In the genomic region with DNA sequence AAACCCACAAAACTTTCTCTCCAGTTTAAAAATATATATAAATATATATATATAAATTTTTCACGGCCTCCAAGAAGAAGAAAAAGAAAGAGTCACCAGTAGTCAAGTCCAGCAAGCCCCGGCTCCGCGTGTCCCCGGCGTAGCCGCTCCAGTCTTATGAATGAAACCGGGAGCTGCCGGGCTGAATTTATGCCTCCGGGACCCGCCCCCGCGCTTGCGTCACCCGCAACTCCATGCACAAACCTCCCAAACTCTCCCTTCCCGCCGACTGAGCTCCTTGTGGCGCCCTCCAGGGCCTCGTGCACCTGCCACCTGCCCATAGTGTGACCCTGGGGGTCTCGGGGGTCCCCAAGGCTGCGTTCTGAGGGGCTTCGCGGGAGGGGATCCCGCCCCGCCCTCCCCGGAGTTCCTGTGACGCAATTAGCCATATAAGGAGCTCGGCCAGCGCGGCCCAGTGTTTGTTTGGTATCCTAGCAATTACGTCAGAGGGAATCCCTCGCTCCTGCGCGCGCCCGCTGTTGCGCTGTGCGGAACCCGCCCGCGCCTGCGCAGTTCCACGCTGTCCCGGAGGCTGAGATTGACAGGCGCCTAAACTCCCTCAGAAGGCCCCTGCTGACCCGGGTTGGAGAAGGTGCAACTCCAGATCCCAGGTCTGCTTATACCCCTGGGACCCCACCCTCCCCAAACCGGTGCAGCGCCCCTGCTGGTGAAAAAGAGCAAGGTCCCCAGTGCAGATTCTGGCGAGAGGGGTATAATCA, we compare ENCODE assay signal across 8 mouse cellular contexts. TPM values are rescaled to one million over a fixed set of nuclear protein-coding genes. Genes with fewer than 3 reads are reported as not detected.
DNase-seq lines count a peak whose midpoint lies in the region; ATAC-seq and TF ChIP-seq lines count a peak whose summit lies in the region.

A gene (minus strand): TSS at position 168 of the 758 bp plus-strand sequence.

- peak within 1 kb of the TSS; percentile 61; the same call in 1 of the 2 replicates for H3K27ac ChIP-seq in ES-E14 (ENCODE audit: insufficient read depth, low read depth, low read length, poor library complexity, severe bottlenecking)
- H3K27ac ChIP-seq in forebrain, embryonic 14.5 days (ENCODE audit: low read depth, low read length): no peak within 1 kb of the TSS
- no peak within 1 kb of the TSS for H3K27ac ChIP-seq in liver, postnatal 0 days (ENCODE audit: low read depth)
- no peak within 1 kb of the TSS for H3K27ac ChIP-seq in neural tube, embryonic 13.5 days (replicated peaks)

- peaks cover 28% of the 10 kb centered on the region for H3K27me3 ChIP-seq in forebrain, embryonic 14.5 days (replicated peaks; ENCODE audit: control insufficient read depth, insufficient read depth, low read length)
- H3K27me3 ChIP-seq in liver, postnatal 0 days (ENCODE audit: insufficient read depth, low read length): peaks cover 30% of the 10 kb centered on the region
- H3K27me3 ChIP-seq in neural tube, embryonic 13.5 days: peaks cover 57% of the 10 kb centered on the region

- peak within 1 kb of the TSS; percentile 71 to 77 for H3K4me3 ChIP-seq in ES-E14 (ENCODE audit: insufficient read depth in 1 of 2, low read depth in 1 of 2, low read length in 2 of 2, poor library complexity in 1 of 2, severe bottlenecking in 1 of 2)
- H3K4me3 ChIP-seq in forebrain, embryonic 14.5 days (ENCODE audit: low read depth, low read length): peak within 1 kb of the TSS; percentile 51
- peak within 1 kb of the TSS; percentile 53 for H3K4me3 ChIP-seq in liver, postnatal 0 days (ENCODE audit: low read depth, low read length)
- H3K4me3 ChIP-seq in neural tube, embryonic 13.5 days: peak within 1 kb of the TSS; percentile 61

- no peaks in the 10 kb centered on the region for H3K36me3 ChIP-seq in ES-E14 (ENCODE audit: control insufficient read depth, insufficient read depth, low read length, poor library complexity, severe bottlenecking)
- H3K36me3 ChIP-seq in forebrain, embryonic 14.5 days (ENCODE audit: control insufficient read depth, insufficient read depth, low read length): no peaks in the 10 kb centered on the region
- no peaks in the 10 kb centered on the region for H3K36me3 ChIP-seq in liver, postnatal 0 days (replicated peaks; ENCODE audit: insufficient read depth, low read length)
- H3K36me3 ChIP-seq in neural tube, embryonic 13.5 days: no peaks in the 10 kb centered on the region

- peak; percentile 86 for ATAC-seq in forebrain, embryonic 14.5 days
- ATAC-seq in liver, postnatal 0 days: peak; percentile 84
- ATAC-seq in neural tube, embryonic 13.5 days (ENCODE audit: low read depth): peak; percentile 77

- H3K4me2 ChIP-seq in forebrain, embryonic 14.5 days (ENCODE audit: low read length): peak within 1 kb of the TSS; percentile 82
- peak within 1 kb of the TSS; percentile 98 for H3K4me2 ChIP-seq in liver, postnatal 0 days (ENCODE audit: low read depth, low read length)
- peak within 1 kb of the TSS; percentile 96 for H3K4me2 ChIP-seq in neural tube, embryonic 13.5 days

- peak; percentile 52; the same call in 1 of the 2 replicates for TF ChIP-seq EP300 in liver, postnatal 0 days (IDR thresholded peaks at IDR 0.05; ENCODE audit: low read depth)

- under 1% methylated on average over 49 of the region's 49 CpGs for WGBS in forebrain, embryonic 14.5 days
- WGBS in liver, postnatal 0 days (ENCODE audit: insufficient replicate concordance): under 1% methylated on average over 49 of the region's 49 CpGs
- under 1% methylated on average over 48 of the region's 49 CpGs for WGBS in neural tube, embryonic 13.5 days

- intact Hi-C loops in heart, postnatal 14 days (cut with DNase I): no loop called here

- in situ Hi-C loops in ES-E14 (cut with MboI; ENCODE audit: low sequenced_read_pairs in 2 of 2, unreplicated experiment in 2 of 2): no loop called here

- H3K9me3 ChIP-seq in ES-E14 (ENCODE audit: control insufficient read depth, insufficient read depth, low read depth, low read length): no peaks in the 10 kb centered on the region
- H3K9me3 ChIP-seq in forebrain, embryonic 14.5 days (replicated peaks; ENCODE audit: control insufficient read depth, low read length): no peaks in the 10 kb centered on the region
- H3K9me3 ChIP-seq in liver, postnatal 0 days (ENCODE audit: low read length): no peaks in the 10 kb centered on the region
- H3K9me3 ChIP-seq in neural tube, embryonic 13.5 days: no peaks in the 10 kb centered on the region

- DNase-seq in ES-E14 (ENCODE audit: low read depth, low spot score): peak; percentile 88
- peak; percentile 96 for DNase-seq in cerebellum, adult 11 months
- peak; percentile 98 for DNase-seq in forebrain, embryonic 14.5 days (ENCODE audit: low spot score)
- peak; percentile 96 to 97 for DNase-seq in heart, postnatal 14 days
- DNase-seq in layer of hippocampus, adult 11-12 months (ENCODE audit: low spot score): peak; percentile 97
- peak; percentile 94 for DNase-seq in liver, postnatal 0 days
- DNase-seq in telencephalon, adult 2 months (ENCODE audit: low read depth, low spot score): peak; percentile 93

- TF ChIP-seq CTCF in liver, postnatal 0 days (IDR thresholded peaks at IDR 0.05; ENCODE audit: low read depth): peak; percentile 59

- H3K4me1 ChIP-seq in ES-E14 (ENCODE audit: control insufficient read depth in 2 of 2, insufficient read depth in 2 of 2, low read length in 2 of 2, poor library complexity in 1 of 2): peaks cover 0 to 4% of the 10 kb centered on the region in 2 experiments; a peak in 1 of 4 replicates
- H3K4me1 ChIP-seq in forebrain, embryonic 14.5 days (ENCODE audit: control insufficient read depth, insufficient read depth, low read length): peaks cover 9% of the 10 kb centered on the region
- peaks cover 18% of the 10 kb centered on the region for H3K4me1 ChIP-seq in liver, postnatal 0 days (ENCODE audit: insufficient read depth)
- H3K4me1 ChIP-seq in neural tube, embryonic 13.5 days (replicated peaks): peaks cover 29% of the 10 kb centered on the region

- H3K9ac ChIP-seq in ES-E14 (ENCODE audit: insufficient read depth, low read depth, low read length, poor library complexity, severe bottlenecking): peak within 1 kb of the TSS; percentile 79
- peak within 1 kb of the TSS; percentile 51 for H3K9ac ChIP-seq in forebrain, embryonic 14.5 days (ENCODE audit: low read length)
- H3K9ac ChIP-seq in liver, postnatal 0 days (replicated peaks): peak within 1 kb of the TSS; percentile 45
- peak within 1 kb of the TSS; percentile 75 for H3K9ac ChIP-seq in neural tube, embryonic 13.5 days

TF ChIP-seq in ES-E14, 5 proteins besides CTCF, POLR2A, EP300 and RAD21:
- no peak for TF ChIP-seq CHD2 (IDR thresholded peaks at IDR 0.05; ENCODE audit: low read depth, low read length)
- no peak for TF ChIP-seq ZNF384 (IDR thresholded peaks at IDR 0.05; ENCODE audit: low read depth, low read length)
- no peak for TF ChIP-seq HCFC1 (IDR thresholded peaks at IDR 0.05; ENCODE audit: borderline replicate concordance, insufficient read depth, low read length)
- no peak for TF ChIP-seq MAFK (IDR thresholded peaks at IDR 0.05; ENCODE audit: insufficient read depth, low read depth, low read length)
- TF ChIP-seq ZC3H11A (IDR thresholded peaks at IDR 0.05; ENCODE audit: borderline replicate concordance, low read depth, low read length): no peak
TF ChIP-seq in ES-E14: peak in this region for 0.

RNA-seq across cellular contexts. Expression of the gene that starts here (rescaled TPM):
- 5.8 and 6.3 TPM in 2 replicates for total RNA-seq in ES-E14 (2012; rRNA removed)
- polyA plus RNA-seq in forebrain, embryonic 14.5 days (2014; fragmentation: Nextera tagmentation; extraction: Ambion mirVana): 0.17 TPM in 1 of 2 replicates, not detected in the other
- total RNA-seq in heart, postnatal 14 days (2021): 1 to 10 TPM in 1 of 2 experiments, under 1 TPM in 1; 0.60 to 1.2 TPM
- polyA plus RNA-seq in liver, postnatal 0 days (2015; fragmentation: Nextera tagmentation; extraction: Ambion mirVana): 0.06 TPM in 1 of 2 replicates, not detected in the other
- polyA plus RNA-seq in neural tube, embryonic 13.5 days (2015; fragmentation: Nextera tagmentation; extraction: Ambion mirVana): 0.06 and 0.19 TPM in 2 replicates

Comparison
In these comparisons a context has a peak if more than half of its experiments do, and no peak if none do; other contexts are left out.
1. Peak in DNase-seq, ATAC-seq, H3K4me3 ChIP-seq, H3K9ac ChIP-seq and H3K4me2 ChIP-seq in forebrain, embryonic 14.5 days; RNA of the gene not detected or under 1 TPM.
2. Peak in DNase-seq, ATAC-seq, H3K4me3 ChIP-seq, H3K9ac ChIP-seq and H3K4me2 ChIP-seq in liver, postnatal 0 days; RNA of the gene not detected or under 1 TPM.
3. Peak in ATAC-seq, H3K4me3 ChIP-seq, H3K9ac ChIP-seq and H3K4me2 ChIP-seq in neural tube, embryonic 13.5 days; RNA of the gene not detected or under 1 TPM.